Mouse (Mus musculus): ENCODE measurements around the gene A930033H14Rik.

DNA sequence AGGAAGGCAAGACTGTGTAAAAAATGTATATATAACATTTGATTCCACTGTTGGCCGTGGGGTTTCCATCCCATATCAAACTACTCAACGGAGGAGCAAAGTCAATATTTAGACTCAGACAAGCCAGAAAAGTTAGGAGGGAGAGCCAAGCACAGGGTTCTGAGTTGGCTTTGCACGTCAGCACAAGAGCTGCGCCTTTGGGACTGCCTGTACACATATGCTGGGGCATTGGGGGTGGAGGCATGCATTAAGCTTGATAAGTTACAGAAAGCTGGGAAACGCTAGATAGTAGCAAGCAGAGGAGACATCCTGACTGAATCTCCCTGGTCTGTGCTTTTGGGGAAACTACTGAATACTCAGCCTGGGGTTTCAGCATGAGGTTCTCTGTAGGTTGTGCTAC, 1.1 kb upstream of the A930033H14Rik start:
- TF ChIP-seq CTCF (IDR thresholded peaks at IDR 0.05; ENCODE audit: insufficient read depth, low read length) (no peak), POLR2A (IDR thresholded peaks at IDR 0.05; ENCODE audit: borderline replicate concordance, extremely low read depth, low read depth, low read length) (no peak)
